Mouse (Mus musculus): ENCODE data around the gene Ppa2.

The Ppa2 gene

GRCm38 (mm10) chr3:133332280-133332679 lies 22.4 kb downstream of the Ppa2 start:
- peak; percentile 61 for DNase-seq

- DNase-seq: peak; percentile 81
Observed at GRCm38 (mm10) chr3:133333267-133334170, 23.6 kb downstream of the Ppa2 start.

- DNase-seq: peak; percentile 44
Observed at GRCm38 (mm10) chr3:133334691-133335090, 24.8 kb downstream of the Ppa2 start.

- DNase-seq: no peak
Observed at GRCm38 (mm10) chr3:133335166-133335565, 25.3 kb downstream of the Ppa2 start.

- peak; percentile 42 for DNase-seq
Observed at GRCm38 (mm10) chr3:133336400-133336799, 26.5 kb downstream of the Ppa2 start.

- peak; percentile 92 for DNase-seq
Observed at GRCm38 (mm10) chr3:133338851-133339356, 29.0 kb downstream of the Ppa2 start.

GRCm38 (mm10) chr3:133339411-133339823 lies 29.5 kb downstream of the Ppa2 start:
- peak; percentile 92 for DNase-seq

- DNase-seq: peak; percentile 79
Observed at GRCm38 (mm10) chr3:133341106-133341505, 31.2 kb downstream of the Ppa2 start.

GRCm38 (mm10) chr3:133347535-133347934 lies 37.6 kb downstream of the Ppa2 start:
- DNase-seq: no peak

- DNase-seq: no peak
Observed at GRCm38 (mm10) chr3:133348847-133349246, 38.9 kb downstream of the Ppa2 start.

GRCm38 (mm10) chr3:133357426-133357974 lies 47.6 kb downstream of the Ppa2 start:
- no peak for DNase-seq

- DNase-seq: no peak
Observed at GRCm38 (mm10) chr3:133357977-133358376, 48.1 kb downstream of the Ppa2 start.

GRCm38 (mm10) chr3:133361406-133361805 lies 51.5 kb downstream of the Ppa2 start:
- DNase-seq: no peak

- no peak for DNase-seq
Observed at GRCm38 (mm10) chr3:133364138-133364537, 54.2 kb downstream of the Ppa2 start.

GRCm38 (mm10) chr3:133366096-133366495 lies 56.2 kb downstream of the Ppa2 start:
- DNase-seq: no peak

- DNase-seq: no peak
Observed at GRCm38 (mm10) chr3:133378174-133378573, 68.3 kb downstream of the Ppa2 start.

GRCm38 (mm10) chr3:133379997-133380396 lies 70.1 kb downstream of the Ppa2 start:
- peak; percentile 61 for DNase-seq

- DNase-seq: no peak
Observed at GRCm38 (mm10) chr3:133381519-133381918, 71.6 kb downstream of the Ppa2 start.

- no peak for DNase-seq
Observed at GRCm38 (mm10) chr3:133382147-133382546, 72.2 kb downstream of the Ppa2 start.

- peak; percentile 87 for DNase-seq
Observed at GRCm38 (mm10) chr3:133384164-133384708, 74.3 kb downstream of the Ppa2 start.

- DNase-seq: peak; percentile 76
Observed at GRCm38 (mm10) chr3:133387283-133387682, 77.4 kb downstream of the Ppa2 start.

- DNase-seq: peak; percentile 58
Observed at GRCm38 (mm10) chr3:133389803-133390387, 80.0 kb downstream of the Ppa2 start.

GRCm38 (mm10) chr3:133394531-133394930 lies 84.6 kb downstream of the Ppa2 start:
- DNase-seq: peak; percentile 13
